Mouse (Mus musculus) adrenal gland, postnatal 10 days (tissue): Measurements from ENCODE around the gene Olfr68. TPM values are rescaled to one million over a fixed set of nuclear protein-coding genes. Genes with fewer than 3 reads are reported as not detected.
A peak's percentile ranks its signal among the peaks of the same experiment; 100 is the strongest.
"Not testable (repeated sequence)": the region's sequence is repeated elsewhere in the genome, so short reads cannot be mapped to it uniquely, and the experiment has no call there.

Experiments used
- DNase-seq: peaks from one replicate; pipeline ENCODE4 v3.0.0; 2021; ENCODE audit warnings: mixed read lengths
- long read RNA-seq, 2 experiments: library from polyadenylated mRNA; stranded (forward); transcript quantifications; one replicate each; pipeline ENCODE4 v2.0.0; 2021
- total RNA-seq, 2 experiments: library from RNA; stranded (reverse); gene quantifications; 2 replicates each; pipeline ENCODE4 v1.2.3; 2021

Olfr68 gene
- total RNA-seq: not detected
- long read RNA-seq, experiment 1: 0 reads
- long read RNA-seq, experiment 2: 0 reads

GRCm38 (mm10) chr7:103779598-103779997, at the start of gene Olfr68:
Gene Olfr68, minus strand, starts transcription at chr7:103779698.
- DNase-seq: no peak

- no peak for DNase-seq
Observed at GRCm38 (mm10) chr7:103827808-103828207, 48.3 kb upstream of the Olfr68 start, which contains the start of gene Hbb-bs. Gene Hbb-bs, minus strand, starts transcription at chr7:103828096.

DNA sequence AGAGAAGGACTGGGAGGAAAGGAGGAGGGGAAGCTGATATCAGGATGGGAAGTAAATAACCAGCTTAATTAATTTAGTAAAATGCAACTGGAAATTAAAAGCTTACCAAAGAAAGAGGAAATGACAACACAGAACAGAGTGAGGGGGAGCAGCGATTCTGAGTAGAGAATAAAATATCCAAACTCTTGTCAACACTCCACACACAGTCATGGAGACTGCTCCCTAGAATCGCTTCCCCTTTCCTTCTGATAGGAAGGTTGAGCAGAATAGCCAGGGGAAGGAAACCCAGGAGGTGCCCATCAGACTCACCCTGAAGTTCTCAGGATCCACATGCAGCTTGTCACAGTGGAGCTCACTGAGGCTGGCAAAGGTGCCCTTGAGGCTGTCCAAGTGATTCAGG, 47.6 kb upstream of the Olfr68 start:
- DNase-seq: not testable (repeated sequence)

- DNase-seq: no peak
Observed at GRCm38 (mm10) chr7:103826255-103826887, 46.9 kb upstream of the Olfr68 start.

GRCm38 (mm10) chr7:103825536-103826254, 46.2 kb upstream of the Olfr68 start:
- DNase-seq: no peak

DNA sequence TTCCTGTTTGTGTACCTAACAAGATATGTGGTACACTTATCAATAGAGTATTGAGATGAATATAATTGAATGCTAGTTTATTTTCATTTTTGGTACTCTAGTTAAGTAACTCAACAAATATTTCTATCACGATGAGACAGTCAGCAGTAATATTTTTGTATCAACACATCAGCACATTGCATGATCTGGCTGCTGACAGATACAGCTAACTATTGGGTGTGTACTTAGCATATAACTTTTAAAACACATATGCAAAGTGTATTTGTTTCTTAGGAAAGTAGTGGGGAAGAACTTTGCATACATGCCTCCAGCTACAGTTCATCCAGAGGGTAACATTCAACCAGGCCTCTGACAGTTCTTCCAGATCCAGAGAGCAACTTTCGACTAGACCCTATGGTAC, 45.1 kb upstream of the Olfr68 start:
- no peak for DNase-seq

DNA sequence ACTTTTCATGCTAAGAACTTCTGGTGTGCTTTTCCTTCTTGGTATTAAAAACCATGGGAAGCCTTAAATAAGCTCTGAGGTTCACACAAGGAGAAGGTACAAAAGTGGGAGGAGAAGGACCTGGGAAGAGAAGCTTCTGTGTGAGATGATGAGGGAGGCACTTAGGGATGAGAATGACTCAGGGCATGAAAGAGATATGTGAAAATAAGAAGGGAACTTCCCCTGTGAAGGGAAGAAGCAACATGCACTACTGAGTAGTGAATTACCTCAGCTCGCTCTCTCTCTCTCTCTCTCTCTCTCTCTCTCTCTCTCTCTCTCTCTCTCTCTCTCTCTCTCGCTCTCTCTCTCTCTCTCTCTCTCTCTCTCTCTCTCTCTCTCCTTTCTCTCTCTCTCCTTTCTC, 35.6 kb upstream of the Olfr68 start:
- DNase-seq: not testable (repeated sequence)

DNA sequence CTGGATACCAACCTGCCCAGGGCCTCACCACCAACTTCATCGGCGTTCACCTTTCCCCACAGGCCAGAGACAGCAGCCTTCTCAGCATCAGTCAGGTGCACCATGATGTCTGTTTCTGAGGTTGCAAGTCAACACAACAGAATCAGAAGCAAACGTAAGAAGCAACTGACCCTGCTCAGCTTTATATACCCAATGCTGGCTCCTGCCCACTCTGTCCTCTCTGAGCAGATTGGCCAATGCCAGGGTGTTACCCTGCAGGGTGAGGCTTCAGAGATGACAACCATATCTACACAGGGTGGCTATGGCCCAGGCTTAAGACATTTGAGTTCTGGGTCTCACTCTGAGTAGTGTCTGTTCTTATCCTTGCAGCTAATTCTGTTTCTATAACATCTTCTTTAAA, 34.3 kb upstream of the Olfr68 start, which contains the start of gene Hbb-bt:
Gene Hbb-bt (minus strand): TSS at position 231 of the 400 bp plus-strand sequence.
- DNase-seq: no peak

- not testable (repeated sequence) for DNase-seq
Observed at GRCm38 (mm10) chr7:103813152-103813551, 33.7 kb upstream of the Olfr68 start.

GRCm38 (mm10) chr7:103812174-103812573, 32.7 kb upstream of the Olfr68 start:
- DNase-seq: no peak

- DNase-seq: no peak
Observed at GRCm38 (mm10) chr7:103811223-103811845, 31.8 kb upstream of the Olfr68 start.

DNA sequence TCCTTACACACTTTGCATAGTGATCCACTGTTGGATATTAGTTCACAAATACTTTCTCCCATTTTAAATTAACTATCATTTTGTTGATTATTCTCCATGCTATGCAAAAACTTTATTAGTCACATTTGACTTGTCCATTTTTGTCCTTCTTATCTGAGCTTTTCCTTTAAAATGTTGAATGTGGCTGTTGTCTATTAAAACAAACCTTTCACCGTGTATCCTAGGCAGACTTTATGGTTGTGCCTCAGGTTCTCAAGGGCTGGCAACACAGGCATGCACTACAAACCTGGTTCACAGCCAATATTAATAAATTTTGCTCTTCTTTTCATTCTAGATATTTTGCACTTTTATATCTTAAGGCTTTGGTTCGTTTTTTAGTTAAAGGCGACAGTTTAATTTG, 31.2 kb upstream of the Olfr68 start:
- no peak for DNase-seq

GRCm38 (mm10) chr7:103810296-103810695, 30.8 kb upstream of the Olfr68 start:
- no peak for DNase-seq

GRCm38 (mm10) chr7:103809801-103810155, 30.3 kb upstream of the Olfr68 start:
- DNase-seq: no peak

DNA sequence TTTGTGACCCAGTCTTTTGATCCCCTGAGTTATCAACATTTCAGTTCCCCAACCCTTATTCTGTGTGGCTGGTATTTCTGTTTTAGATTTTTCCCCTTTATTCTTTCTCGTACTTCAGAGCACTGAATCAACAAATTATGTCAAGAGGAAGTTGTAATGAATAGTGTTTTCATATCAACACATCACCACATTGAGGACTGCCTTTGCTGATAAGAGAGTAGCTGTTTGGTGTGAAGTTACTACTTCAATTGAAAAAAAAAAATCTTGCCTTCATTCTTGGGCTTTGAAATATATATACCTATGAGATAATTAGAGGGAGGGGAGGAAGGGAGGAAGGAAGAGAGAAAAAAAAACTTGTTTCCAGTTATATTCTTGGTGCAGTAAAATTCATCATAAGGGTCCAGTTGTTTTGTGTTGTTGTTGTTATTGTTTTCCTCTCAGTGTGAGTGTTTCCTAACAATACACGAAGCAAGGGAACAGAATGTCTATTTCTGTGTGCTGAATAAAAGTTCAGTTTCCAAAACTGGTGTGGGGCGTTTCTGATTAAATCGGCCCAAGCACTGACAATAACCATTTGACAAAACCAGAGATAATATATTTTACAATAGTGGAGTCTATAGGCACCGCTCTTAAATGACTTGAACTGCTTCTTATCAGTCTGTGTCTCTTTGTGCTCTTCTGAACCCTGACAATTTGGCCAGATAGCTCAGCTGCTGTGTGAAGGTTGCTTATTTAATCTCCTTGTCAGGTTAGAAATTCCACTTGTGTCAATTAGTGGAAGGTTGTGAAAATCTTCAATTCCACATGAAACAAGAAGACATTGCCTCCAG, 29.7 kb upstream of the Olfr68 start:
- no peak for DNase-seq

- not testable (repeated sequence) for DNase-seq
Observed at GRCm38 (mm10) chr7:103808120-103808519, 28.6 kb upstream of the Olfr68 start.

- peak; percentile 21 for DNase-seq
Observed at GRCm38 (mm10) chr7:103806856-103807255, 27.4 kb upstream of the Olfr68 start.

- no peak for DNase-seq
Observed at GRCm38 (mm10) chr7:103792669-103793388, 13.3 kb upstream of the Olfr68 start.

DNA sequence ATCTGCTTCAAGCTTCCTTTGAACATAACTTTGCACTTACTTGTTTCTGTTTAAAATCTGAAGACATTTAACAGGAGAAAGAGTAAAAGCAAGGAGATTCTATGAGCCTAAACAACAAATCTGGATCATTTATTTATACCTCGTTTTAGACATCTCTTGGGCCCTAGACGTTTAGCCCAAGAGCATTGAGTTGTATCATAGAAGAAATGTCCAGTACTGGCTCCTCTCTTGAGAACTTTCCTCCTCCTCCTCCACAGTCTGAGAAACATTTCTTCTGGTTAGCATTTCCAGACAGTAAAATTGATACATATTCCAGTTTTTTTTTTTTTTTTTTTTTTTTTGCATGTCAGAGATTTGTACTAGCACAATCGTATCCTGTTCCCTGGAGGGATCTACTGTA, 12.2 kb upstream of the Olfr68 start, which contains the start of gene Olfr67:
Gene Olfr67 (minus strand): TSS at position 101 of the 400 bp plus-strand sequence.
- no peak for DNase-seq

GRCm38 (mm10) chr7:103777652-103778051, 1.8 kb downstream of the Olfr68 start:
- not testable (repeated sequence) for DNase-seq

DNA sequence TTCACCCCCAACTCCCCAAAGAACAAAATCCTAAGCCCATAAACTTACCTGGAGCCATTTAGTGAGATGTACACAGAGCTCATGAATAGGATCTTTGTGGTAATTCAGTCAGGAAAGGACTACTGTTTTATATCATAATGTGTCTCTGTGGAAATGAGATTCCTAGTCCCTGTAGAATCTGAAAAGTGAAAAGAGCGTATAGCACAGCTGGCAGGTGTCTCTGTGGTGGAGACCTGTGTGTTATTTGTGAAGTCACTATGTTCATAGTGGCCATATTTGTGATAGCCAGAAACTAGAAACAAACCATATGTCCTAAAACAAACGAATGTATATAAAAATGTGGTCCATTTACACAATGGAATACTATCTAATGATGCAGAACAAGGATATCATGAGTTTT, 8.0 kb downstream of the Olfr68 start, which contains the start of gene Olfr69:
Gene Olfr69 (minus strand): TSS at position 101 of the 400 bp plus-strand sequence.
- DNase-seq: no peak
